Comparison of ENCODE assay signal across 12 mouse cellular contexts in genomic region chr19:46984726-46985622, GRCm38 (mm10). TPM values are rescaled to one million over a fixed set of nuclear protein-coding genes. Genes with fewer than 3 reads are reported as not detected.
A peak's percentile ranks its signal among the peaks of the same experiment; 100 is the strongest.
DNase-seq lines count a peak whose midpoint lies in the region; ATAC-seq and TF ChIP-seq lines count a peak whose summit lies in the region.
"Had no signal": no experiment of that assay in that cellular context is flagged by ENCODE, and none has a peak within 500 bp of the region (broad histone marks: within the 10 kb centered on the region; RNA-seq: fewer than 3 reads in every experiment).

No protein-coding gene starts in this region.

- TF ChIP-seq CTCF in lung, adult 2 months (IDR thresholded peaks at IDR 0.05; ENCODE audit: insufficient read depth, low read length) = no peak

- peak overlapping the region; percentile 64; the same call in 1 of the 2 replicates for H3K27ac ChIP-seq in heart, embryonic 10.5 days
- H3K27ac ChIP-seq: heart, adult 2 months; hindbrain, embryonic 15.5 days; limb, embryonic 15.5 days had no signal

- 85% methylated on average over 13 of the region's 13 CpGs for WGBS in heart, embryonic 10.5 days
- 57% methylated on average over 13 of the region's 13 CpGs for WGBS in lung, adult 2 months

- no peaks in the 10 kb centered on the region for H3K27me3 ChIP-seq in heart, embryonic 10.5 days (ENCODE audit: insufficient read depth, poor library complexity, severe bottlenecking)
- H3K27me3 ChIP-seq: hindbrain, embryonic 15.5 days; limb, embryonic 15.5 days had no signal

- no peaks in the 10 kb centered on the region for H3K9me3 ChIP-seq in heart, embryonic 10.5 days
- H3K9me3 ChIP-seq: hindbrain, embryonic 15.5 days; limb, embryonic 15.5 days had no signal

- peak; percentile 38; the same call in 1 of the 2 replicates for ATAC-seq in erythroid progenitor cell, adult 5-6 weeks (replicated peaks; ENCODE audit: low FRiP score, poor library complexity, severe bottlenecking)
- ATAC-seq in neutrophil, adult 5-6 weeks (ENCODE audit: extremely low read depth, insufficient number of reproducible peaks, low FRiP score, poor library complexity, severe bottlenecking) = peak; percentile 80

- TF ChIP-seq POLR2A in lung, adult 2 months (IDR thresholded peaks at IDR 0.05; ENCODE audit: borderline replicate concordance, extremely low read depth, low read depth, low read length) = no peak

- peaks cover 32% of the 10 kb centered on the region for H3K4me1 ChIP-seq in heart, embryonic 10.5 days
- H3K4me1 ChIP-seq in lung, adult 2 months (ENCODE audit: control insufficient read depth, insufficient read depth, low read length) = no peaks in the 10 kb centered on the region

- no peaks in the 10 kb centered on the region for H3K36me3 ChIP-seq in heart, embryonic 10.5 days
- H3K36me3 ChIP-seq: hindbrain, embryonic 15.5 days; limb, embryonic 15.5 days had no signal

- H3K4me3 ChIP-seq in heart, embryonic 10.5 days = no peak overlapping the region
- H3K4me3 ChIP-seq in lung, adult 2 months (replicated peaks; ENCODE audit: extremely low read depth, low read depth, low read length) = no peak overlapping the region
- H3K4me3 ChIP-seq: heart, adult 2 months; hindbrain, embryonic 15.5 days; limb, embryonic 15.5 days had no signal

- DNase-seq in heart, embryonic 10.5 days (ENCODE audit: low spot score) = no peak
- DNase-seq in heart, postnatal 4 days = no peak
- DNase-seq in lung, adult 2 months = peak; percentile 44
- DNase-seq in heart, adult 9 months (ENCODE audit: low spot score in 2 of 2) = no peak
- no peak for DNase-seq in right cerebral cortex, postnatal 14 days
- no peak for DNase-seq in cerebellum, adult 11-12 months
- DNase-seq: adrenal gland, postnatal 10 days; heart, adult 2 months had no signal

RNA-seq across cellular contexts. Expression of gene Ina, which starts 29.5 kb away (rescaled TPM):
- polyA plus RNA-seq in heart, embryonic 10.5 days (2016; fragmentation: Nextera tagmentation; extraction: Ambion mirVana) = 0.15 and 0.60 TPM in 2 replicates
- under 1 TPM in 1 of 2 experiments, not detected in 1; 0.16 TPM for total RNA-seq in heart, postnatal 4 days (2021)
- total RNA-seq in erythroid progenitor cell, adult 5-6 weeks (2015; ENCODE audit: low replicate concordance) = not detected in 2 replicates
- total RNA-seq in erythroid progenitor cell, adult 5-6 weeks (2017; ENCODE audit: low replicate concordance) = not detected in 2 replicates
- polyA plus RNA-seq in lung, adult 2 months (2012; rRNA removed) = 0.04 TPM in 1 of 2 replicates, not detected in the other
- 0.23 TPM in 1 of 2 replicates, not detected in the other for total RNA-seq in neutrophil, adult 5-6 weeks (2017)

RNA-seq across cellular contexts. Expression of gene Nt5c2, which starts 30.0 kb away (rescaled TPM):
- polyA plus RNA-seq in heart, embryonic 10.5 days (2016; fragmentation: Nextera tagmentation; extraction: Ambion mirVana) = 71.8 and 86.3 TPM in 2 replicates
- 100 to 1,000 TPM; 147 to 157 TPM for total RNA-seq in heart, postnatal 4 days (2021)
- 26.4 and 41.4 TPM in 2 replicates for total RNA-seq in erythroid progenitor cell, adult 5-6 weeks (2015; ENCODE audit: low replicate concordance)
- 34.8 and 47.9 TPM in 2 replicates for total RNA-seq in erythroid progenitor cell, adult 5-6 weeks (2017; ENCODE audit: low replicate concordance)
- 11.1 and 17.5 TPM in 2 replicates for polyA plus RNA-seq in lung, adult 2 months (2012; rRNA removed)
- total RNA-seq in neutrophil, adult 5-6 weeks (2017) = 79.9 and 87.5 TPM in 2 replicates
